Mouse (Mus musculus): ENCODE measurements around the gene Gm21987. TPM values are rescaled to one million over a fixed set of nuclear protein-coding genes. Genes with fewer than 3 reads are reported as not detected.

Gene Gm21987
- total RNA-seq, 2 experiments from 2014 or later = 1.2 TPM; not detected in 1

DNA sequence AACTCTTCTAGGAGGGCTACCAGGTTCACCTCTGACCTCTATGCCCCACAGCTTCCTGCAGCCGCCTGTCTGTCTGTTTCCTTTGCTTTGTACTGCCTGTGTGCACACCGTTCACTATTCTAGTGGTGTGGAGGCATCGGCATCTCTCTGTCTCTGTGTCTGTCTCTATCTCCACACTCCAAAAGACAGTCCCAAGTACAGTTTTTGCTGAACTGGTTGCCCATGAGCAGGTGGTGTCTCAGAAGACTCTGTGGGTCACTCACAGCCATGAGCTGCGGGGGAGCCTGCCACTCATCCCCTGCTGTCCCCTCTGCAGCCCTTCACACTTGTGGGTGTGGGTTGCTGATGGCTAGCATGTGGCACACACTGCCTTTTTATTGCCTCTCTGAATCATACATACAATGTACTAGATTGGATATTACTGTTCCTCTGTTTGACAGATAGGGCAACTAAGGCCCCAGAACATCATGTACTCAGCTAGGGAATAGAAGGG is 23.2 kb downstream of the Gm21987 start:
- no peak for DNase-seq
- intact Hi-C loops (cut with DNase I) = no loop called here

DNA sequence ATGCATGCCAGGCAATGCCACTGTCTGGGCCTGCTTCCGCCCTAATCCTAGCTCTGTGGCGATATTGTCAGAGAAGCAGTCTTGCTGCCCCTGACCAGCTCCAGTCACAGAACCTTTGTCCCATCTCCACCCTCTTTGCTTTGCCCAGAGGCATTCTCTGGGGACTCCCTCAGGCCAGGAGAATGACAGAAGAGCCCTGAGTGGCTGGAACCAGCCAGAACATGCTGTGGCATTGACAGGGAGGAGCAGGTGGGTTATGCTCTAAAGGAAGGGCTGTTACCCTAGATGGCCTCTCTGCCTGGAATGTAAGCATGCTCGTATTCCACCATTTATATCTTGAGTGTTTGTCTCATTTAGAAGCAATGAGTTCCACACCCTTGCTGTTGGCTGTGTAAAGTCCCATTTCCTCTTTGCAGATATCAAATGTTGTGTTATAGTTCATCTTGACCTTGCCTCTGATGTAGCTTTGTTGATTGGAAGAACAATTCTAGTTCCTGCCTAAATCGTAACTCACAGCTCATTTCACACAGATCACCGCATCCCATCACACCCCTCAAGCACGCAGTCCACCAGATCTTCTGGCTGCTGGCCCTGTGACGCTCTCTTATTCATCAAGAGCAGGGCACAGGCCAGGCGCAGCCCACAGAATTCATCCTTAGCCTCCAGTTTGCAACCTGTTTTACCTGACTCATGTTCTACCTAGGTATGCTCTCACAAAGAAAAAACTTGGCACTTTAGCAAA is 24.0 kb downstream of the Gm21987 start:
- DNase-seq = peak in 1 of 2 experiments; percentile 55
- intact Hi-C loops (cut with DNase I) = no loop called here

DNA sequence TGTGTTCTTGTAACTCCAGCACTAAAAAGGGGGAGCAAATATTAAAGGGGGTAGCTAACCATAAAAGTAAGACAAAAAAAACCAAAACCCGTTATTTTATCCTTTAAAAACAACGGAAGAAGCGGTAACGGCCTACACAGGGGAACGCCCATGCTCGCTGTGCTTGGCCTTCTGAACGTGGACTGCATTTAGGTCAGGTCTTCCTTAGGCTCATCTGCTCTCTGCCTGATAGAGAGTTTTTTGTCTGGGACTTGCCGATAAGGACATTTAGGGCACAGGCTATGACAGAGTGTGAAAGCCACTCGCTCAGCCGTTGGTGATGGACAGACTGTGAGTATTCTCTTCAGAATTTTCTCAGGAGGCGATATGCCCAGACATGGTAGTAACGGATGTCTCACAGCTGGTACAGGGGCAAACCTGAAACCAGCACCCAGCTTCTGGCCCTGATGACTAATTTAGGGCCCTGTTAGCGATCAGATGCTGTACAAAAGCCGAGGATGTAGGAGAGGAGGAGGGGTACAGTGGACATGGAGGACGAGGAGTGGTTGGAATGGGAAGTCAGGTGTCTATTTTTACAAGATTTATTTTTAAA is 25.0 kb downstream of the Gm21987 start:
- intact Hi-C loops (cut with DNase I) = no loop called here
- DNase-seq = no peak

DNA sequence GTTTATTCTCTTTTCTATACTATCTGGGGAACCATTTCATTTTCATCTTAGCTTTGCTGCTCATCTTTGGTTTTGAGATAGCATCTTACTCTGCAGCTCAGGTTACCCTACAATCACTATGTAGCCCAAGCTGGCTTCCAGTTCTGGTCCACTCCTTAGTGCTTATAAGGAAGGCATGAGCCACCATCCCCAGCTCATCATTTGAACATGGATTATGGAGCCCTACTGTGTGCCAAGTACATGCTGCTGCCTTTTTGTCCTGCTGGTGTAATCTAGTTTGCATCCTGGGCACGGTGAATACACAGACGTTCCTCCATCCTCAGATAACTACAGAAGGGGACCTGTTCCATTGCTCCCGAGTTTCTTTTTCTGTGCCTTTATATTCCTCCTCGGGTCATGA is 26.0 kb downstream of the Gm21987 start:
- intact Hi-C loops (cut with DNase I) = no loop called here

DNA sequence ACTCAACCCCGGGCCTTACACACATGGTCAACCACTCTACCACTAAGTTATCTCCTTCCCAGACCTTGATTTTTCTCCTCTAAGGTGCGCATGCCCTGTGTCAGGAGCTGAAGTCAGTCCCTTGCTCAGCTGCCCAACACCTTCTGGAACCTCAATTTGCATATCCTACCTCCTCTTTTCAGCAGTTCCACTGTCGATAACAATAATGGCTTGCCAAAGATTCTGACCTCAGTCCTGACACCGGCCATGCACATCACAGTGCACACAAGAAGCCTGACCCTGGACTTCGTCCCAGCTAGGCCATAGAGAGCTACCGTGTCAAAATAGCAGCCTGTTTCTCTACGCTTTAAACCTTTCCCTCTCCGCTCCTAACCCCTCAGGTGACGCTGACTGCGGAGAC is 26.6 kb downstream of the Gm21987 start:
- DNase-seq = no peak
- intact Hi-C loops (cut with DNase I) = no loop called here

More for the DNA sequence above, 26.0 kb downstream of the Gm21987 start:
- DNase-seq = no peak

DNA sequence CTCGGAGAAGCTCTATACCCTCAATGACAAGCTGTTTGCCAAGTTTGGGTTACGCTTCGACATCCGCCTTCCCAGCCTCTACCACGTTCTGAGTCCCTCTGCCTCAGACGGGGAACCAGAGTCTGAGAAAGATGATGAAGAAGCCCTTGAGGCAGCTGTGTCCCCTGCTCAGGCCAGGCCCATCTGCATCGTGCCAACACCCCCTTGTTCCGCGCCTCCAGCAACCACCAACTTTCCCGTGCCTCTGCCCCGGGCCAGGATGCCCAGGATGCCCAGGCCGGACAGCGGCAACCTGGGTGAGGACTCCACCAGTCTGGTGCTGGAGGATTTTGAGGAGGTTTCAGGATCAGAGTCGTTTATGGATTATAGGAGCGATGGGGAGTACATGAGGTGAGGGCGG is 27.1 kb downstream of the Gm21987 start:
- no peak for DNase-seq
- intact Hi-C loops (cut with DNase I) = loop anchor here (1.0 kb wide), 1 partner anchor 26 kb away; no protein-coding TSS in a partner anchor

DNA sequence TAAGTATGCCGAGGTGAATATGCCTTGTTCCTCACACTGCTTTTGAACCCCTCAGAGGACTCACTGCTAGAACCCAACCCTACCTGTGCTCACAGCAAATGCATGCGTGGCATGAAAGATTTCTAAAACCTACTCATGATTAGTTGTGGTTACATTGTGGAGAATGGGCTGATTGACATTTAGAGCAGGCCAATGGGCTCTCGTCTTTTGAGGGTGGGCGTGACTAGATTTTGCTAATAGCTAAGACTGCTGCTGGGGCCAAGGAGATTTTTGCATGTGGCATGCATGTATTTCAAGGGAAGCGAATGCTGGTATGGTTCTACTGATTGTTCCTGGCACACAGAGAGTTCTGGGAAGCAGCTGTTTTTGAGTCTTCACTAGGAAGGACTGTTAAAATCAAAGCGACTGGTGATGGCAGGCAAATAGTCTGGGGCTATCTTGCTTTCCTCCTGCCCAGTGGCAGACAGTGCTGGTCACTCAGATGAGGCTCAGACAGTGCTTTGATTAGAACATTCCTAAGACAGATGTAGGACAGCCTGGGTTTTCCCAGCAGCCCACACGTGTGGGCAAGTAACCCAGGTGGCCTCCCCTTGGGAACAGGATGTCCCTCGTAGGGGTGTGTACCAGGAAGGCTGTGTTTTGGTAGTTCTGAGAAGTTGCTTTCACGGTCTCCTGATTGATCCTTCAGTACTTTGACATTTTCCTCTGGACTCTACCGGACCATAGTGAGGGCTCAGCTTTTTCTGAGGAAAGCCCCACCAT is 27.7 kb downstream of the Gm21987 start:
- intact Hi-C loops (cut with DNase I) = loop anchor here (1.0 kb wide), 1 partner anchor 26 kb away; no protein-coding TSS in a partner anchor
- DNase-seq = no peak

DNA sequence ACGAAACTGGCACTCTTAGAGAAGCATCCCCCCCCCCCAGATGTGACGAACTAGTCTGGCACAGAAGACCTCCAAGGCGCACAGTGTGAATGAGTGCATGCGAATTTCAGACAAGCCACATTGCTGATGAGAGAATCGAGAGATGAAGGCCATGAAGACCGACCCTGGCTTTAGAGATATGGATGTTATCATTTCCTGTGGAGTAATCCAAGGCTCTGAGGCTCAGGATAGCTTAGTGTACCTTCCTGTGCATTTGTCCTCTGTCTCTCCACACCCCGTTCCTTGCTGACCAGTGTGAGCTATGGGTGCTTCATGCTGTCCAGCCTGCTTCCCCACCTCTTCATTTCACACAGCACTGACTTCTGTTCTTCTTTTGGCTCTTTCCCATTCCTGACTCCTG is 28.3 kb downstream of the Gm21987 start:
- intact Hi-C loops (cut with DNase I) = no loop called here
- no peak for DNase-seq

DNA sequence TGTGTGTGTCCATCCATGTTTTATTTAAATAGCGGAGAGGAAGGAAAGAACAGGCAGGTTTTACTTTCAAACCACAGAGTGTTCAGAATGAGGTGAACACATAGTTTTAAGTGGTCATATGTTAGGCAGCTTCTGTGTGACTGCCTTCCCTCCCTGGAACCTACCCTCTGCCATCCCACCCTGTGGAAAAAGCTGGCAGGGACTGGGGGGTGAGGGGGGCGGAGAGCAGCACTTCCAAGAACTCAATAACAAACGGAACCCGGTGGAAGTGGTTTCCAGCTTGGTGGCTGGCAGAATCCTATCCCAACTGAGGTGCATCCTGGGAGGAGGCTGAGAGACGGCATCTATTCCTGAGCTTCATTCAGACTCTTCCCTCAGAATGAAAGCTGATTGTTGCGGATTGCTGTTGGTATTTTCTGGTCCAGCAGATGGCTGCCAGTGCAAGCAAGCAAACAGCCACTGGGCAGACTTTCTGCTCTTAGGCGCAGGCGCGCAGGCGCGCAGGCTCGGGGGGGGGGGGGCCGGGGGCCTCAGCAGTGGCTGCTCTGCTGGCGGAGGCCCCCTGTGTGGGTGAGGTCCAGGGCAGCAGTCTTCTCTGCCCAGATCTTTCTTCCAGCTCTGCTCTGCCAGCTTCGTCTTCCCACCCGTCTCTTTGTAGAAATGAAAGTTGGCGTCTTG is 29.5 kb downstream of the Gm21987 start:
- peak in 1 of 2 experiments; percentile 42 for DNase-seq
- intact Hi-C loops (cut with DNase I) = no loop called here

DNA sequence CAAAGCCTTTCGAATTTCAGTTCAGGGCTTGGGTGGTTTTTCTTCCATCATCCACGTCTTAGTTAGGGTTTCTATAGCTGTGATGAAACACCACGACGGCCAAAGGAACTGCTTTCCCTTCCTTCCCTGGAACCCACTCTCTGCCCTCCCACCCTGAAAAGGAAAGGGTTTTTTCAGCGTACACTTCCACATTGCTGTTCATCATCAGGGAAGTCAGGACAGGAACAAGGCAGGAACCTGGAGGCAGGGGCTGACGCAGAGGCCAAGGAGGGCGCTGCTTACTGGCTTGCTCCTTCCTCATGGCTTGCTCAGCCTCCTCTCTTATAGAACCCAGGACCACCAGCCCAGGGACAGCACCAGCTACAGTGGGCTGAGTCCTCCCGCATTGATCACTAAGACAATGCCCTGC is 30.0 kb downstream of the Gm21987 start:
- intact Hi-C loops (cut with DNase I) = no loop called here
- DNase-seq = no peak

DNA sequence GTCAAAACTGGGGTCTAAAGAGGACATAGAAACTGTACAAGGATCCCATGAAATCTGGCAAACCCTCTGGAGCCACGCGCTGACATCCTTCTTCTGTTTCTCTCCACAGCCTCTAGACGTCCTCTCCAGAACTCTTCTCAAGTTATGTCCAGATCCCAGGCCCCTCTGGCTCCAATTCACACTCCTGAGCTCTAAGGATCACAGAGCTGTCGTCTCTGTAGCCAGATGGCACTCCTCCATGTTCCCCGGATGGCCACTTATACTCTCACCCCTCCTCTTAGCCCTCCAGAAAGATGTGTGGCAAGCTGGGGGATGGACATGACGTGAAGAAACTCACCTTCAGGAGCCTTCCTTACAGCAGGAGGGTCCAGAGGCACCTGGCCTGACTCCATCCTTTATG is 30.7 kb downstream of the Gm21987 start:
- no peak for DNase-seq
- intact Hi-C loops (cut with DNase I) = no loop called here

DNA sequence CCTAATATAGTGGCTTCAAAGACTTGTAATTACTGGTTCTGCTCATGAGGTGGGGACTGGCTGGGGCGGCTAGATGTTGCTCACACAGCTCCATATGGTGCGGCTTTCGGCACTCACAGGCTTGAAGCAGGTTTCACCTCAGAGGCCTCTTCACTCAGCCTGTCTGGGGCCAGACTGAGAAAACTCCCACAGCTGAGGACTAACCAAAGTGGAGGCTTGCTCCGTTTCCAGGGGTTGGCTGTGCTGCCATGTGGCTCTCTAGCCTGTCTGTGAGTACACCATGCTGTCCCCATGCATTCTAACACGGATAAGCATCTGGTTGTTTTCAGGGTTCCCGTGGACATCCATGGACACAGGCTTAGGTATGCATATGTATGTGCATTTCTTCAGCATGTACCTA is 31.8 kb downstream of the Gm21987 start:
- no peak for DNase-seq
- intact Hi-C loops (cut with DNase I) = no loop called here

DNA sequence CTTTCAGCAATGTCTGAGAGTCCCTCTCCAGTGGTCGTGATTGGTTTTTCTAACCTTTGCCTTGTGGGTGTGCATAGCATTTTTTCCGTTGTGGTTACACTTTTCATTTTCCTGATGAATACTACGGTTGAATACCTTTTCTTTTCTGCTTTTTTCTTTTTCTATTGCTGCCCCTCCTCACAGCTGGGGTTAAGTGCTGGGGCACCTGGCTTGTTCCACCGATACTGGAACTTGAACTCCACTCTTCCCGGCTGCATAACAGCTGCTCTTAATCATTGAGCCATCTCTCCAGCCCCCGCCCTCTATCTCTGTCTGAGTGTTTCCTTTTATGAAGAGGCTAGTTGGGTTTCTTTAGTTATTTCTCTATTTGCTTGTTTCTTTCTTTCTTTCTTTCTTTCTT is 32.2 kb downstream of the Gm21987 start:
- intact Hi-C loops (cut with DNase I) = no loop called here
- no peak for DNase-seq

DNA sequence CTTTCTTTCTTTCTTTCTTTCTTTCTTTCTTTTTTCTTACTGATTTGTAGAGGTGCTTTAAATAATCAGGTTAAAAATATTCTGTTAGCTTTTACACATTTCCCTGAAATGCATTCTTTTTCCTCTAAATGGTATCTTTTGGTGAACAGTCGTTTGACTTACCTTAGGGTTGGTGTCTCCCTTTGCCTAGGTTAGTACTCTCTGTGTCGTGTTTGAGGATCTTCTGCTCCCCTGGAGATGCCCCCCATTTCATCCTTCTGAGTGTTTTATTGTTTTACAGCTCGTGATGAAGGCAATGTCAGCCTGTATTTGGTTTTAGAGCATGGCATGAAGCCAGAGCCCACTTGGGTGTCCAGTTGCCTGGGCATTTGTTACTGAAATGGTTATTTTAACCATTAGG is 32.7 kb downstream of the Gm21987 start:
- intact Hi-C loops (cut with DNase I) = no loop called here
- DNase-seq = no peak

DNA sequence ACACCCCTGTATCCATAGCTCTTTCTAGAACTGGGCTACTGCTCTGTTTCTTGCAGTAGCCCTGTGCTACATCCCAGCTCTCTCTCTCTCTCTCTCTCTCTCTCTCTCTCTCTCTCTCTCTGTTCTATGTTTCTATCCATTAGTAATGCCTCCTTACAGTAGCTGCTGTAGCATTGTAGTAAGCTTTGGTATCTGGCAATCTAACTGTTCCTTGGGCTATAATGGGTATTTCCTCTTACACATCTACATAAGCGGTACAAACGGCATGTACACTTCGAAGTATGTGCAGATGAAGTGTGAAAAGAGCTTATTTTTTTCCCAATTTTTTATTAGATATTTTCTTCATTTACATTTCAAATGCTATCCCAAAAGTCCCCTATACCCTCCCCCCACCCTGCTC is 33.1 kb downstream of the Gm21987 start:
- no peak for DNase-seq
- intact Hi-C loops (cut with DNase I) = no loop called here

DNA sequence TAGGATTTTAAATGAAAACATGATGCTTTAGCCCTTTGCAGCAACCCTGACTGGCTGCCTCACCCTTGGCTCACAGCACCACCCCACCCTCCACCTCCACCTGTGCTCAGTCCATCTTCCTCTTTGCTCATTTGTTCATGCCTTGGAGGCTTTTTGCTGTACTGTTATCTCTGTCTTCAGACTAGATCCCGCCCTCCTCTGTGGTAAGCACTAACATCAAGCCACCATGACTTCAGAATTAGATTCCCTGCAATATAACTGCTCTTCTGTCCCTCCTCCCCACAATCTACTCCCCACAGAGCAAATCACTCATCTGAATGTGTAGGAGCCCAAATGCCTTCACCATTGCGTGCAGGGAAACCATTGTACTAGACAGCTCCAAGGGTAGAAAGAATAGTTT is 36.8 kb downstream of the Gm21987 start:
- intact Hi-C loops (cut with DNase I) = no loop called here
- DNase-seq = no peak

DNA sequence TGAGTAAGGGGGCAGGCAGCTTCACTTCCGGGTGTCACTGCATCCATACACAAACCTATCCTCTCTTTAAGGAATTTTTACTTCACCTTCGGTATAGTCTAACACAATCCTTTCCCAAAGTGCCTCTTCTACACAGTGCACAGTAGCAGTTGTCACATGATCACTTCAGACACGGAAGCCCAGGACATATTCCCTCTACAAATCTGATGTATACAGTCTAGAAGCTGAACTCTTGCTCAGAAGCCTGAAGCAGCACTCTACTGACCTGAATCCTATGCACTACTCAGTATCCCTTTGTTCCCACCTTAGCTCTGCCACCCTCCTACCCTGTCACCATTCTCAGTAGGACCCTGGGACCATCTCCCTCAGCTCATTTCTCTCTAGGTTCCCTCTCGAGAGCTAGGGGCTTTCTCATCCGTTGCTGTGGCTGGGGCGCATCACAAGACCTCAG is 38.4 kb downstream of the Gm21987 start:
- intact Hi-C loops (cut with DNase I) = no loop called here
- no peak for DNase-seq

DNA sequence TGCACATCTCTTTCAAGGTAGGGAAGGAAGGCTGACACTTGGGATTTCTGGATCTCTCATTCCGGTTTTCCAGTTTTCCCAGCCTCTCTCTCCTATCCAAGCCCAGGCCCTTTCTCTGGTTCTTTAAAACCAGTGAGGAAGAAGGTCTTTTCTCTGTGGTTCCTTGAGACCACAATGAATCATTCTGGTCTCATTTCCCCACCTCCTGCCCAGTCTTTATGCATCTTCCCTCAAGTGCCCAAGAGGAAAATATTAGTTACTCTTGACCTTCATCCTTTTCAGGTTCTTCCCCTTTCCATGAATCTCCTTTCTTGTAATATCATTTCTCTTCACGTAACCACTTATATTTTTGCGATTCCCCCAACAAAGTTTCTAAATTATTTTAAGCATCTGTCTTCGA is 38.9 kb downstream of the Gm21987 start:
- intact Hi-C loops (cut with DNase I) = no loop called here
- DNase-seq = no peak

DNA sequence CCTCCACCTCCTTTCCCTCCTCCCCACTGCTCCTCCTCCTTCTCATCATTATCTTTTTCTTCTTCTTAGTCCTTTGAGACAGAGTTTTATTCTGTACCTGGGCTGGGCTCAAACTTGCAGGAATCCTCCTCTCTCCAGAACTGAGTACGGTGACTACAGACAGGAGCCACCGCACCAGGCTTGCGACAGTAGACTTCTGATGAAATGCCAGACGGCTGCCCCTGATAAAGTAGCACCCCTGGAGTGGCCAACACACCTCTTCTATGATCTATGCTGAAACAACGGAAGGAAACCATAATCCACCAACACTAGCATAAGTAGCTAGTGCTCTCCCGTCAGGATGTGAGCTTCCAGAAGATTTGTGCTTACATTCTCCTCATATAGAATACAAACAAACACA is 40.5 kb downstream of the Gm21987 start:
- intact Hi-C loops (cut with DNase I) = no loop called here
- no peak for DNase-seq

DNA sequence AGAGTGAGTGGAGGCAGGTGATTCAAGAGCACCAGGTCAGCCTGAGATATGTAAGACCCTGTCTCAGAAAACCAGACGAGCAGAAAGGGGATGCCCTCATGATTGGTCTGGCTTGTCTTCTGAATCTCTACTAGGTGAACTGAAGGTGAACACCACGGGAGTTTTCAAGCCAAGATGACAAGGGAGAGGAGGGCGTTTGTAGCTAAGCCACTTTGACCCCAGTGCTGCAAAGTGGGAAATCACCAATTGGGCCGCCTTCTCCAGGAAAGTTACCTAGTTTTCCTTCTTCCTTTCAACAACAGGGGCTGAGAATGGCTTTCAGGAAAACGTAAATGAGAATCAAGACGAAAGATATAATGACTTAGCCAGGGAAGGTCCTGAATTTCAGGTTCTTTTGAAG is 41.9 kb downstream of the Gm21987 start:
- intact Hi-C loops (cut with DNase I) = no loop called here

More for the DNA sequence above, 41.9 kb downstream of the Gm21987 start:
- DNase-seq = no peak
